Mouse (Mus musculus): Measurements from ENCODE around the gene Sash1.

Gene Sash1

DNA sequence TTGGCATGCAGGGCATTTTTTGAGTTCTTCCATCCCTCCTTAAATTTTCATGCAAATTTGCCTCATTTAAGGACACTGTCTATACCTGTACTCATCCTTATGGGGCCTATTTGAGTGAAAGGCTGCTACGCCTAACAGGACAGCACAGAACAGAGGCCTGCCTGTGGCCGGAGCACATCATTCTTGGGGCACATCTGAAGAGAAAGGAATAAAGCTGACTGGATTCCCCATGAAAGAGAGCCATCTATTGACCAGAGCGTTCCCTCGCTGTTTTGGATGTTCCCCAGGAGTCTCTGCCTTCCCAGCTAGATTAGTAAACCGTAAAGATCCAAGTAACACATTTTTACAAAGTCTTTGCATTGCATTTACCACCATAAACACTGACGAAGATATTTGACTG, 203.5 kb downstream of the Sash1 start:
- no peak for DNase-seq (ENCODE audit: low read depth)

GRCm38 (mm10) chr10:8676722-8677121, 209.1 kb downstream of the Sash1 start:
- no peak for DNase-seq (ENCODE audit: low read depth)

Measured in c-Kit-positive CD71-negative TER-119-negative erythroid progenitor cells, embryonic 14.5 days (primary cell).